Mouse (Mus musculus) adrenal gland, postnatal 14 days (tissue): ENCODE results near the gene Klhl25. TPM values are rescaled to one million over a fixed set of nuclear protein-coding genes. Genes with fewer than 3 reads are reported as not detected.
"Not testable (repeated sequence)": the region's sequence is repeated elsewhere in the genome, so short reads cannot be mapped to it uniquely, and the experiment has no call there.

Experiments
- DNase-seq: peaks from one replicate; pipeline ENCODE4 v3.0.0; 2021; ENCODE audit warnings: mixed read lengths
- total RNA-seq: library from RNA; stranded (reverse); gene quantifications from 2 replicates; pipeline ENCODE4 v1.2.3, GENCODE M21; 2021

Gene Klhl25
- total RNA-seq, 1 experiment from 2014 or later: 14.3 TPM

DNA sequence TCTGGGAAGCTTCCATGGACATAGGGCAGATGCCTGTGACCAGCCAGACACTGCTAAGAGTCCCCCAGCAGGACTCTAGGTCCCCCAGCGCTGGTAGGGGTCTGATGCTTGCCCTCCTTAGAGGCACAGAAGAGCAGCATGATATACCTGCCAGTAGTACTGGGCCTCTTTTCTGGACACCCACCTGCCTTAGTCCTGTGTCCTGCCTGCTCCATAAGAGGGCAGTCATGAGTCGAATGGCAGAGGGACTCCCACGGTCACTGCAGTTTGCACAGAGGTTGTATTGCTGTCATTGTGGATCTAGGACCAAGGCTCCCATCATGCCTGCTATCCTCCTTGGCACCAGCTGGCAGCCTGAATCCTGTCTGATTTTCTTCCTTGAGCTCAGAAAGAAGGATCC lies 25.1 kb downstream of the Klhl25 start:
- no peak for DNase-seq

DNA sequence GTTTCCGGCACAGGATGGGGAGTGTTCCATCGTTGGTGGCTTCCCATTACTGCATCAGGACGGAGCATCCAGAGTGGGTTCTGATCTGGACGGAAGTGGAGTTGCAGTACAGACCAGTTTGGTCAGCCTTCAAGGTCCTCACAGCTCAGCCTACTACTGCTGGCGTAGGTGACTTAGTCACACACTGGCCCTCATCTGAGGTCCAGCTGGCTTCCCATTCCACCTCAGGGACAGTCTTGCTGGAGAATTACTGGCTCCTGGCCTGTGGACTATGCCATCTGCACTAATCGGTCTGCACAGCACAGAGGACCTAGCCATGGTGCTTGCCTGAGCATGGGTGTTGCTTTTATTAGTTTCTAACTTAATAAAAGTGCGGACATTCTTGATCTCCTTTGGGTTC lies 25.6 kb downstream of the Klhl25 start:
- peak; percentile 55 for DNase-seq

DNA sequence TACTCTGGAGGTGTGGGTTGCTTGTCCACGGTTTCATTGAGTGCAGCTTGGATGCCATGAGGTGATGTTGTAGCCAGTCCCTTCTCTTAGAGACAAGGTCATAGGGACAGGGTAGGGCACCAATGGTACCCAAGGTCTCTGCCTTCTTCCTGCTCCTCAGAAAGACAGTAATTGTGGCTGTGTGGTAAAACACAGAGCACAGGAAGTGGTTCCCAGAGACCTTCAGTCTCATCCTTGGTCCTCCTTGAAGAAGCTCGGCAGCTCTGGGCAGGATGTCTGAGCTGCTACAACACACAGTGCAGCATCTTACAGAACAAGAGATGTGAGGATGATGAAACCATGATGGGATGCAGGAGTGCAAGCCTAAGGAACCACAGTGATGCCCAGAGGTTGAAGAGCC lies 31.3 kb downstream of the Klhl25 start:
- DNase-seq: not testable (repeated sequence)

DNA sequence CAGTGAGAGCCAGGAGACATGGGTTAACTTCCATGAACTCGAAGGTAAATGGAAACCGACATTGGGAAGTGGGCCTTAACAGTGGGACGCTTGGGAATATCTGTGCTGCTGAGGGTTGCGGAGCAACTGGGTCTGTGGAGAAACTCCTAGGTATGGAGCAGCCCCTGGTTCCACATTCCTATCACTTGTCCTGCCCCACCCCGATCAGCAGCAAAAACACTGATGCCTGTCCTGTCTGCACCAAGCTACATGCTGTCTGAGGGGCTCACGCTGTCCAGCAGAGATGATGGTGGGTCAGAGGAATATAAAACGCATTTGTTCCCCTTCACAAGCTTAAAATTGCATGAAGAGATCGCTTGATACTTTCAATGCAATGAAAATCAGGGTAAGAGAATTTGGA lies 32.1 kb downstream of the Klhl25 start:
- no peak for DNase-seq

DNA sequence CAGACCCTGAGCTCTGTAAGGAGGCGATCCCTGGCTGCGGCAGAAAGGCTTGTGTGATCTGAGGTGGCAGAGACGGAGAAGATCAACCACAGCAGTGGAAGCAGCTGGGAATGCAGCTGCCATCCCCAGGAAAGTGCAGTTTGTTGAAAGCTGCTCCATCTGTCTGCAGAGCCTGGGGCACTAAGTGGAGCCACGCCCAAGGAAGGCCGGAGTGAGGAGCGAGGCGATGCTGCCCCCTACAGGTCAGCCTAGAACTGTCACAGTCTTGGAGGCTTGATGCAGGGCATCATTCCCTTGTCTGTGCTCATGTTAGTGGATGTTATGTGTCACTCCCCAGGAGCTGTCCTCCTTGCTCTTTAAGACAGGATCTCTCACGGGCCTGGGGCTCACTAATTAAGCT lies 32.5 kb downstream of the Klhl25 start:
- DNase-seq: peak; percentile 92

DNA sequence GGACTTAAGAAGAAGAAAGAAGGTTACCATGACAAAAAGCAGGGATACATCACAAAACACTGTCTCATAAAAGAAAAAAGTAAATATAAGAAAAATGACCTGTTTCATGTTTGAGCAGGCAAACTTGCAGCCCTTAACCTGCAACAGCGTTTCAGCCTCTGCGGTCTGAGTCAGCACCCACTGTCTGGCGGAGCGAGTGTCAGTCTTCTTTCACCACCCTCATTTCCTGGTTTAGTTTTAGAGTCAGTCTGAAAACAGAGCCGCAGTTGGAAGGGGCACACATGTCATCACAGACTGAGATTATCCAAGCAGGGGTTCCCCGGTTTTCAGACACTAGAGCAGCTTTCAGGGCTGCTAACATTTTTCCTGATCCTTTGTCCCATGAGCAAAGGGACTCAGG lies 33.3 kb downstream of the Klhl25 start:
- no peak for DNase-seq

DNA sequence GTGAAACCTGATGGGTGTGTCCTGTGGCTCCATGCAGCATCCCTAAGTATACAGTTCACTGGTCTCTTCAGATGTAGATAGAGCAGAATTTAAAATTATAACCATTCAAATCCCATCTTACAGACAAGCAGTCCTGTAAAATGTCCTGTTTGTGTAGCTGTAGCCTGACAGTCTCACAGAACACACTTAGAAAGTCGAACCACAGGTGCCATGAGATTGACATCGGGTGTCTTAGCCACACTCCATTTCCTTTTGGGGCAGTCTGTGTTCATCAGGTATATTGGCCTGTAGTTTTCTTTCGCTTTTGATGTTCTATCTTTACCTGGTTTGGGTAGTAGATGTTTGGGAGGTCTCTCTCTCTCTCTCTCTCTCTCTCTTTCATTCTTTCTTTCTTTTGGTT lies 33.7 kb downstream of the Klhl25 start:
- no peak for DNase-seq

DNA sequence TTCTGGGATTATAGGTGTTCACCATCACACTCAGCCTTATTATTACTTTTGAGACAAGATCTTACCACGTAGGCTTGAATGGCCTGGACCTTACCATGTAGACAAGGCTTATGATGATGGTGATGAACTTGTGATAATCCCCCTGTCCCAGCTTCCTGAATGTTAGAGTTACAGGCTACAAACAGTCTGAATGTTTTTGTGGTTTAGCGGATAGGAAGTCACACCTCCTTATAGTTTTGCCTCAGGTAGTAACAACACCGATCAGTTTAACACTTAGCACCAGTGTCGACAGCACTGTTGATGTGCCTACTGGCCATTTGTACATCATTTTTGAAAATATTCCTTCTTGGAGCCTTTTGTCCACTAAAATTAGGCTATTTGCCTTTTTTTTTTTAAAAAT lies 43.4 kb downstream of the Klhl25 start:
- no peak for DNase-seq

DNA sequence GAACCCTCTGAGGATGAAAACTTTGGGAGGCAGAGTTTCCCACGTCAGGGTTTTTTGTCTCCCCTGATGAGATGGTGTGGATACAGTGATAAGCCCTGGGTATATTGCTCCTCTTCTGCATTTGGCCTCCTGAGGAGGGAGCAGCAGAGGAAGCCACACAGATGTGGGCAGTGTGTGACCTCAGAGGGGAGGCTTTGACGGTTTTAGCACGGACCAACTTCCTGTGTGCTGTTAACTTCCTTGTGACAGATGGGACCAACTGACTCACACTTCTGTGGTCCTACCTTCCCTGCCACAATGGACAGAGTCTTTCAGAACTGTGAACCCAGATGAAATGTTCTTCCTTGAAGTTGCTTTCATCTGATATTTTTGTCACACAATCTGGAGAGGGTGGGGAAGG lies 44.6 kb downstream of the Klhl25 start:
- DNase-seq: no peak

DNA sequence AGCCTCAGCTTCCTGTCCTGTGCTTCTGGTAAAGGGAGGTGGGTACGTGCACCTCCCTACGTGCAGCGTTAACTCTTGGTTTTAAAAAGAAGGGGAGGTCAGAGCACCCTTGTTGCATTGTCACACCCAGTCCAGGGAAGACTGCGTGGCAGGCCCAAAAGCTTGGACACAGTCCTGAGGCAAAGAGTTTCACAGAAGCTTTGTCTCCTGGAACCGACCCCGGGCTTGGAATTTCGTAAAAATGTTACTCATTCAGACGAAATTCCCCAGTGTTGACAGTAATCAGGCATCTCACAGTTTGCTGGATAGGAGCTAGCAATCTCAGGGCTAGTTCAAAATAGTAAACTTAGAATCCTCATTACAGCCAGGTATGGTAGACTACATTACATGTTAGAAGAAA lies 45.6 kb downstream of the Klhl25 start:
- DNase-seq: no peak

DNA sequence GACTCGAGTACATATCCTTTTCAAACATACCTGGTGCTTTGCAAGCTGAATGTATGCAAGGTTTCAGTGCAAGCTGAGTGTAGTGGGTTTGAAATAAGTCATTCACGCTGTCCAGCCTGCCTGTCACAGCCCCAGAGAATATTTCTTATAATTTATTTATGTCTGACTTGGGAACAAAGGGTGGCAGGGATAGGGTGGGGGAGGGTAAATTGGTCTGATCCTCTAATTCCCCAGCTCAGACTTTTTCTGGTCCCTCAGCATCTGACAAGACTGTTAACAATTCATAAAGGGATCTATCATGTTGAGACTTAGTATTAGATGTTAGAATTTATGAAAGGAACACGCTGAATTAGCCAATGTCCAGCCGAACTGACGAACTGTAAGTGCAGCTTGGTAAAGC lies 48.9 kb downstream of the Klhl25 start:
- DNase-seq: no peak

DNA sequence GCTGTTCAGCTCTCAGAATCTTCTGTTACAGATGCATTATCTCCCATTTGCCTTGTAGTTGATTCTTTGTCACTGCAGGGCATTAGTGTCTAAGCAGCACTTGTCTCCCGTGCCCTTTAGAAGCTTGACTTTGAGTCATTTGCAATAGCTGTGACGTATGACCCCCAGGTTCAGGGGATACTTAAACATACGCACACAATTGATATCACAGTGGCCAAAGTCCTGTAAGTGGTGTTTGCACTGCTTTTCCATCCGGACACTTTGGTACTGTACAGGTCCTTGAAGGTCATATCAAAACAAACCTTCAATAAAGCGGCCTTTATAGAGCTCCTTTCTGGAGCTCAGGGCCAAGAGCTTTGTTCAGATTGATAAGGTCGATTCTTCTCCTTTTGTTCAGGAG lies 51.0 kb downstream of the Klhl25 start:
- DNase-seq: no peak

DNA sequence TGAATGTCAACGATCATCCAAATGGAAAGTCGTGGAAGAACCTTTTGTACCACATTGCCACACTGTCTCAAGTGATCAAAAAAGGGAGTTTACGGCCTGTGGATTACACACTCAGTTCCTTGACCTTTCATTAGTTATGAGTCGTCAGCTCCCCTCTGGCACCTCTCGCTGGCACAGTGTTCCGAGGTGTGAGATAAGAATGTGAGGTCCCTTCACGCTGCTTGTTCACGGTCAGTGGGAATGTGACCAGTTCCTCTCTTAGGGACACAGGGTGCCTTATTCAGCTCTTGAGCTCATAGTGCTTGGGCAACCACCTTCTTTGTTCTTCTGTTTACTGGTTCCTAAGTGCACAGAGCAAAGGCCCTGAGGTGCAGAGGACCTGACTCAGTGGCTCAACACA lies 51.4 kb downstream of the Klhl25 start:
- DNase-seq: peak; percentile 24

DNA sequence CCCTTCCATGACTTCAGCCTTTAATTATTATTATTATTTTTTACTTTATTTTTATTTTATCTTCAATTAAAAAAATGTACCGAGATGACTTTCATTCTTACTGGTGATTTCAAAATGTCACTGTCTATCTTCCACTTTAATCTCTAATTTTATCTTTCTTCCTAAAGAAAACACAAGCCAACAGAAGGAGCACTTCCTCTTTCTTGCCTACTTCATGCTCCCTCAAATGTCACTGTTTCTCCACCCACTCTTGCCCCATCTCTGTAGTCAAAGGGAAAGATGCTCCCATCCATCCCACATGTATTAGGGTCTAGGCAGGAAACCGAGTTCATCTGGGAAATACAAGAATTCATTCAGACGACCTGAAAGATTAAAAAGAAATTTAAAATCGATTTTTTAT lies 51.8 kb downstream of the Klhl25 start:
- DNase-seq: no peak

DNA sequence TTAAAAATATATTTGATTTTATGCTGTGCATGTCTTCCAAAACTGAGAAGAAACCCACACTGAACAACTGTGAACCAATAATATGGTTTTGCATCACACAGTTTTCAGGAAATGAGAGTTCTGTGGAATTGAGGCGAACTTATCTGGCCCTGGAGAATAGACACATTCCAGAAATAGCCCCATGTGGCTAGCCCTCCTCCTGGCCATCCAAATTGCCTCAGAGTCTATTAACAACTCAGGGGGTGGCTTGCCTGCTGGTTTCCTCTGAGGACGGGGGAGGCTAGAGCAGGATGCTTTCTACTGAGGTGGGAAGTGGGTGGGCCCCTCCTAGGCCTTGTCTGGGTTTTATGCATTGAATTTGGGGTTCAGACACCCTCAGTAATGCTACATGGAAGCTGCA lies 57.0 kb downstream of the Klhl25 start:
- DNase-seq: no peak

DNA sequence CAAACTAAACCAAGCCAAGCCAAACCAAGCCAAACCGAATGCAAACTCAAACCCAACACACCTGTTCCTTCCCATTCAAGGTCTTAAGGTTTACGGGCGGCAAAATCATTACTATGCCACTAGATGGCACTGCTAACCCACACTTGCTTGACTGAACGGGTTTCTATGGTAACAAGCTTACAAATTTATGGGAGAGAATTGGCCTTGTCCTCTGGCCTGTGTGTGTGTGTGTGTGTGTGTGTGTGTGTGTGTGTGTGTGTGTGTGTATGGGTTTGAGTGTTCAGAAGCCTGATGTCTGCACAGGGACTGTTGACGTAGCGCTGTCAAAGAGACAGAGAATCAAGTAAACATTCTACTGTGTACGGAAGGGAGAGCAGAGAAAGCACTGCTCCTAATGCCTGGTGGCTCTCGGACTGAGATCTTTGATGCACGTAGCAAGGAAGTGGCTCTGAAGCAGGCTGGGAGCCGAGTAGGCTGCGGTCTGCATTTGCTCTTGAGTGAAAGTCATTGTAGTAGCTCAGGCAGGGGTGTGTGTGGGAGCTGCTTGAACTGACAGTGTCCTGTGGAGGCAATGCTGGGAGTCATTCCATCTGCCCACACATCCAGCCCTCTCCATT lies 62.0 kb downstream of the Klhl25 start:
- DNase-seq: peak; percentile 64

DNA sequence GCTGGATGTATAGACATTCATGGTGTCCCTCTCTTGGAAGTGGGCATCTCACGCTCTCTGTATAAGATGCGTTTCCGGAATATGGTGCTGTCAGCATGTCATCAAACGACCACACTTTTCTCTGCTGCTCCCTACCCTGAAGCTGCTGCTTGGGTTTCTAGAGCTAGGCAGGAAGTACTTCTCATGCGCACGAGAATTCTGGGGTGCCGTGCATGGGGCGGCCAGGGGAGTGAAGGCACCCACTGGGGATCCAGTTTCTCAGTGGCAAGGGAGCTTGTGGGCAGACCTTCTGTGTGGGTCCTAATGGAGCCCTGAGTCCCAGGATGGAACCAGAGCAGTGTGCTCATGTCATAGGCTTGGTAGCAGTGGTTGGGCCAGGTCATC lies 62.5 kb downstream of the Klhl25 start:
- no peak for DNase-seq

DNA sequence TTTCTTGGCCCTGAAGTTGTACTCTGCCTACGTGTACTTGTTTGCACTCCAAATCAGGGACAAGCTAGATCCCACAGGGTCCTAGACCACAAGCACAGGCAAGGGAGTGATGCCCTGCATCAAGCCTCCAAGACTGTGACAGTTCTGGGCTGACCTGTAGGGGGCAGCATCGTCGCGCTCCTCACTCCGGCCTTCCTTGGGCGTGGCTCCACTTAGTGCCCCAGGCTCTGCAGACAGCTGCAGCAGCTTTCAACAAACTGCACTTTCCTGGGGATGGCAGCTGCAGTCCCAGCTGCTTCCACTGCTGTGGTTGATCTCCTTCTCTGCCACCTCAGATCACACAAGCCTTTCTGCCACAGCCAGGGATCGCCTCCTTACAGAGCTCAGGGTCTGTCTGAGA lies 65.8 kb downstream of the Klhl25 start:
- DNase-seq: peak; percentile 85

DNA sequence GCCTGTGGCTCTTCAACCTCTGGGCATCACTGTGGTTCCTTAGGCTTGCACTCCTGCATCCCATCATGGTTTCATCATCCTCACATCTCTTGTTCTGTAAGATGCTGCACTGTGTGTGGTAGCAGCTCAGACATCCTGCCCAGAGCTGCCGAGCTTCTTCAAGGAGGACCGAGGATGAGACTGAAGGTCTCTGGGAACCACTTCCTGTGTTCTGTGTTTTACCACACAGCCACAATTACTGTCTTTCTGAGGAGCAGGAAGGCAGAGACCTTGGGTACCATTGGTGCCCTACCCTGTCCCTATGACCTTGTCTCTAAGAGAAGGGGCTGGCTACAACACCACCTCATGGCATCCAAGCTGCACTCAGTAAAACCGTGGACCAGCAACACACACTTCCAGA lies 67.4 kb downstream of the Klhl25 start:
- DNase-seq: not testable (repeated sequence)

DNA sequence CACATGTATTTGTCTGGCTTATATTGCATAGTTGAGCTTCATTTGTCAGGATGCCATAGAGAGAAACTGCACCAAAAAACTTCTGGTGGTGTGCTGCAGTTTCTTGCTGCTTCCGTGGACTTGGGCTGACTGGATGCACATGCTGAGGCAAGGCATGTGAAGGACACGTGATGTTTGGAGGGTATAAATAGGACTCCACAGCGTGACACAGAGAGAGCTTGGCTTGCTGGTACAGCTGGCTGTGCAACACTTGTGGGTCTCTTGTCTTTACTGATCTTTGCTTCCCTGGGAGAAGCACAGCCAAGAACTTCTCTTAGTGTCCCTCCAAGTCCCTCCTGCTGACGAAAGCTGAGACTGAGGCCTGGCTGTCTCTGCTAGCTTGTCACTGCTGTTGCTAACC lies 69.6 kb downstream of the Klhl25 start:
- DNase-seq: no peak

DNA sequence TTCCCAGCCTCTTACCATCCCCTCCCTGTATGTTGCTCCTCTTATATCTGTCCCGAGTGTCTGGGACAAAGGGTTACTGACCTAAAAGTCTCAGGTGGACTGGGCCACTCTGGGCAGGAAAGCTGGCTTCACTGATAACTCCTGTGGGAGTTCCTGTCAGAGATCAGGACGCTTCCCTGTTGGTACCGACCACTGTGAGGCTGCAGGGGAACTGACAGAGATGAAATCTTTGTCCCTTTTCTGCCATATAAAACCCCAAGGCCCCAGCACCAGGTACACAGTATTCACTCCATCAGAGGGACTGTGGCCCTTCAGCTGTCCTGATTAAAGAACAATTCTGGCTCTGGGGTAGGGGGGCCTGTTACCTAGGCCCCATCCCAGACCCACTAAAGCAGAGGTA lies 71.6 kb downstream of the Klhl25 start:
- DNase-seq: not testable (repeated sequence)
